Mouse (Mus musculus): ENCODE results near the gene Nkx2-3. TPM values are rescaled to one million over a fixed set of nuclear protein-coding genes. Genes with fewer than 3 reads are reported as not detected.

The Nkx2-3 gene
- total and polyA plus RNA-seq, 2 experiments from 2014 or later = not detected

- 70% methylated on average over 2 of the region's 2 CpGs for WGBS
- ATAC-seq = no peak
- H3K9ac ChIP-seq (replicated peaks; ENCODE audit: low read length) = no peak overlapping the region
- no peak overlapping the region for H3K4me3 ChIP-seq (ENCODE audit: low read length)
- H3K4me2 ChIP-seq (ENCODE audit: low read depth, low read length) = no peak overlapping the region
- H3K27me3 ChIP-seq (ENCODE audit: insufficient read depth, low read length) = peaks cover 43% of the 10 kb centered on the region
- no peaks in the 10 kb centered on the region for H3K36me3 ChIP-seq (ENCODE audit: insufficient read depth, low read length)
- no peak for DNase-seq (ENCODE audit: low spot score)
- no peak for TF ChIP-seq CTCF (IDR thresholded peaks at IDR 0.05; ENCODE audit: low read depth)
- H3K4me1 ChIP-seq (ENCODE audit: insufficient read depth, low read length) = no peaks in the 10 kb centered on the region
- H3K9me3 ChIP-seq (ENCODE audit: low read length) = no peaks in the 10 kb centered on the region
- no peak overlapping the region for H3K27ac ChIP-seq
These were observed 30.9 kb upstream of the Nkx2-3 start for GRCm38 (mm10) chr19:43581185-43581584.

GRCm38 (mm10) chr19:43583192-43583591 is 28.9 kb upstream of the Nkx2-3 start:
- H3K27me3 ChIP-seq (ENCODE audit: insufficient read depth, low read length) = peaks cover 52% of the 10 kb centered on the region
- H3K36me3 ChIP-seq (ENCODE audit: insufficient read depth, low read length) = no peaks in the 10 kb centered on the region
- H3K4me2 ChIP-seq (ENCODE audit: low read depth, low read length) = no peak overlapping the region
- no peaks in the 10 kb centered on the region for H3K9me3 ChIP-seq (ENCODE audit: low read length)
- no peak for TF ChIP-seq CTCF (IDR thresholded peaks at IDR 0.05; ENCODE audit: low read depth)
- H3K4me3 ChIP-seq (ENCODE audit: low read length) = no peak overlapping the region
- no peak for ATAC-seq
- no peak overlapping the region for H3K9ac ChIP-seq (replicated peaks; ENCODE audit: low read length)
- H3K27ac ChIP-seq = no peak overlapping the region
- no peak for DNase-seq (ENCODE audit: low spot score)
- 15% methylated on average over 4 of the region's 4 CpGs for WGBS
- H3K4me1 ChIP-seq (ENCODE audit: insufficient read depth, low read length) = no peaks in the 10 kb centered on the region

- no peak overlapping the region for H3K9ac ChIP-seq (replicated peaks; ENCODE audit: low read length)
- TF ChIP-seq CTCF (IDR thresholded peaks at IDR 0.05; ENCODE audit: low read depth) = no peak
- DNase-seq (ENCODE audit: low spot score) (no peak), ATAC-seq (no peak)
- H3K4me1 ChIP-seq (ENCODE audit: insufficient read depth, low read length) = no peaks in the 10 kb centered on the region
- peaks cover 52% of the 10 kb centered on the region for H3K27me3 ChIP-seq (ENCODE audit: insufficient read depth, low read length)
- no peaks in the 10 kb centered on the region for H3K9me3 ChIP-seq (ENCODE audit: low read length)
- no peak overlapping the region for H3K4me2 ChIP-seq (ENCODE audit: low read depth, low read length)
- H3K36me3 ChIP-seq (ENCODE audit: insufficient read depth, low read length) = no peaks in the 10 kb centered on the region
- no peak overlapping the region for H3K27ac ChIP-seq
- H3K4me3 ChIP-seq (ENCODE audit: low read length) = no peak overlapping the region
- WGBS = 3% methylated on average over 17 of the region's 17 CpGs
These were observed 28.5 kb upstream of the Nkx2-3 start for GRCm38 (mm10) chr19:43583595-43583994.

GRCm38 (mm10) chr19:43584788-43585187 is 27.3 kb upstream of the Nkx2-3 start:
- Histone ChIP-seq H3K36me3 (ENCODE audit: insufficient read depth, low read length) (no peaks in the 10 kb centered on the region), H3K9me3 (ENCODE audit: low read length) (no peaks in the 10 kb centered on the region), H3K4me1 (ENCODE audit: insufficient read depth, low read length) (no peaks in the 10 kb centered on the region), H3K9ac (replicated peaks; ENCODE audit: low read length) (no peak overlapping the region), H3K4me2 (ENCODE audit: low read depth, low read length) (0 out of 2 replicates have a peak overlapping the region, but pooled peaks have one; percentile 16), H3K4me3 (ENCODE audit: low read length) (no peak overlapping the region), H3K27ac (no peak overlapping the region), H3K27me3 (ENCODE audit: insufficient read depth, low read length) (peaks cover 52% of the 10 kb centered on the region)
- ATAC-seq = no peak
- no peak for TF ChIP-seq CTCF (IDR thresholded peaks at IDR 0.05; ENCODE audit: low read depth)
- 4% methylated on average over 13 of the region's 13 CpGs for WGBS
- DNase-seq (ENCODE audit: low spot score) = no peak

- no peaks in the 10 kb centered on the region for H3K36me3 ChIP-seq (ENCODE audit: insufficient read depth, low read length)
- no peak for ATAC-seq
These were observed 20.1 kb upstream of the Nkx2-3 start for GRCm38 (mm10) chr19:43592026-43592425.

GRCm38 (mm10) chr19:43596981-43597380 is 15.1 kb upstream of the Nkx2-3 start:
- no peak overlapping the region for H3K4me3 ChIP-seq (ENCODE audit: low read length)
- peaks cover 94% of the 10 kb centered on the region for H3K27me3 ChIP-seq (ENCODE audit: insufficient read depth, low read length)
- no peak for TF ChIP-seq CTCF (IDR thresholded peaks at IDR 0.05; ENCODE audit: low read depth)
- H3K9me3 ChIP-seq (ENCODE audit: low read length) = no peaks in the 10 kb centered on the region
- no peak overlapping the region for H3K27ac ChIP-seq
- DNase-seq (ENCODE audit: low spot score) = no peak
- no peak overlapping the region for H3K4me2 ChIP-seq (ENCODE audit: low read depth, low read length)
- H3K36me3 ChIP-seq (ENCODE audit: insufficient read depth, low read length) = no peaks in the 10 kb centered on the region
- 13% methylated on average over 5 of the region's 5 CpGs for WGBS
- no peaks in the 10 kb centered on the region for H3K4me1 ChIP-seq (ENCODE audit: insufficient read depth, low read length)
- ATAC-seq = no peak
- H3K9ac ChIP-seq (replicated peaks; ENCODE audit: low read length) = no peak overlapping the region

More at GRCm38 (mm10) chr19:43592026-43592425, 20.1 kb upstream of the Nkx2-3 start:
- Histone ChIP-seq H3K9ac (replicated peaks; ENCODE audit: low read length) (no peak overlapping the region), H3K4me1 (ENCODE audit: insufficient read depth, low read length) (no peaks in the 10 kb centered on the region), H3K27me3 (ENCODE audit: insufficient read depth, low read length) (peaks cover 51% of the 10 kb centered on the region), H3K9me3 (ENCODE audit: low read length) (no peaks in the 10 kb centered on the region), H3K27ac (no peak overlapping the region), H3K4me2 (ENCODE audit: low read depth, low read length) (no peak overlapping the region), H3K4me3 (ENCODE audit: low read length) (no peak overlapping the region)
- WGBS = 79% methylated on average over 4 of the region's 4 CpGs
- TF ChIP-seq CTCF (IDR thresholded peaks at IDR 0.05; ENCODE audit: low read depth) = no peak
- DNase-seq (ENCODE audit: low spot score) = no peak

- WGBS = 3% methylated on average over 23 of the region's 25 CpGs
- Histone ChIP-seq H3K27ac (no peak overlapping the region), H3K4me1 (ENCODE audit: insufficient read depth, low read length) (no peaks in the 10 kb centered on the region), H3K4me3 (ENCODE audit: low read length) (no peak overlapping the region), H3K36me3 (ENCODE audit: insufficient read depth, low read length) (no peaks in the 10 kb centered on the region), H3K4me2 (ENCODE audit: low read depth, low read length) (no peak overlapping the region), H3K9me3 (ENCODE audit: low read length) (no peaks in the 10 kb centered on the region), H3K27me3 (ENCODE audit: insufficient read depth, low read length) (peaks cover 96% of the 10 kb centered on the region), H3K9ac (replicated peaks; ENCODE audit: low read length) (no peak overlapping the region)
- no peak for TF ChIP-seq CTCF (IDR thresholded peaks at IDR 0.05; ENCODE audit: low read depth)
- no peak for DNase-seq (ENCODE audit: low spot score)
- ATAC-seq = no peak
These were observed 13.1 kb upstream of the Nkx2-3 start for GRCm38 (mm10) chr19:43598741-43599660.
